Mouse (Mus musculus) olfactory bulb, adult 2 months (tissue): ENCODE results near the gene Dlx5.

Experiments used
- CTCF ChIP-seq: fragments of 200-500 bp; IDR thresholded peaks from 2 replicates; pipeline ENCODE4 v1.5.1; 2012; ENCODE audit warnings: low read depth, mild to moderate bottlenecking, low read length, moderate library complexity; ENCODE audit not compliant: insufficient read depth
- POLR2A ChIP-seq: fragments of 200-500 bp; IDR thresholded peaks from 2 replicates; pipeline ENCODE4 v1.6.1; 2012; ENCODE audit warnings: mild to moderate bottlenecking, low read depth, low read length, moderate library complexity; ENCODE audit not compliant: insufficient read depth

GRCm38 (mm10) chr6:6881115-6881637 is 709 bp downstream of the Dlx5 start:
- no peak for TF ChIP-seq CTCF
- TF ChIP-seq POLR2A, result peak; percentile 14; the same call in 1 of the 2 replicates
